Mouse (Mus musculus): ENCODE results near the gene Zfyve1.

Gene Zfyve1

GRCm38 (mm10) chr12:83523056-83523455, 74.0 kb downstream of the Zfyve1 start:
- no peak for DNase-seq (ENCODE audit: low spot score)

GRCm38 (mm10) chr12:83521083-83521482, 75.9 kb downstream of the Zfyve1 start:
- no peak for DNase-seq (ENCODE audit: low spot score)

GRCm38 (mm10) chr12:83520311-83520890, 76.6 kb downstream of the Zfyve1 start, which contains the start of gene Dcaf4:
Gene Dcaf4, plus strand, starts transcription at chr12:83520466.
- DNase-seq (ENCODE audit: low spot score), result peak; percentile 97

- no peak for DNase-seq (ENCODE audit: low spot score)
Observed at GRCm38 (mm10) chr12:83517580-83517979, 79.4 kb downstream of the Zfyve1 start.

- no peak for DNase-seq (ENCODE audit: low spot score)
Observed at GRCm38 (mm10) chr12:83514216-83514615, 82.8 kb downstream of the Zfyve1 start.

GRCm38 (mm10) chr12:83513185-83513584, 83.8 kb downstream of the Zfyve1 start:
- DNase-seq (ENCODE audit: low spot score), result no peak

GRCm38 (mm10) chr12:83512783-83513182, 84.2 kb downstream of the Zfyve1 start:
- no peak for DNase-seq (ENCODE audit: low spot score)

- no peak for DNase-seq (ENCODE audit: low spot score)
Observed at GRCm38 (mm10) chr12:83510586-83510985, 86.4 kb downstream of the Zfyve1 start.

GRCm38 (mm10) chr12:83506543-83506942, 90.5 kb downstream of the Zfyve1 start:
- DNase-seq (ENCODE audit: low spot score), result no peak

GRCm38 (mm10) chr12:83502190-83502589, 94.8 kb downstream of the Zfyve1 start:
- DNase-seq (ENCODE audit: low spot score), result peak; percentile 77

GRCm38 (mm10) chr12:83499256-83499655, 97.8 kb downstream of the Zfyve1 start:
- no peak for DNase-seq (ENCODE audit: low spot score)

GRCm38 (mm10) chr12:83497959-83498358, 99.1 kb downstream of the Zfyve1 start:
- DNase-seq (ENCODE audit: low spot score), result no peak

GRCm38 (mm10) chr12:83496736-83497135, 100.3 kb downstream of the Zfyve1 start:
- DNase-seq (ENCODE audit: low spot score), result no peak

Data from c-Kit-positive CD71-positive TER-119-positive erythroid progenitor cells, embryonic 14.5 days (primary cell).